Mouse (Mus musculus): ENCODE data around the gene Spaar.
A peak's percentile ranks its signal among the peaks of the same experiment; 100 is the strongest.
"Not testable (repeated sequence)": the region's sequence is repeated elsewhere in the genome, so short reads cannot be mapped to it uniquely, and the experiment has no call there.

Spaar gene

DNA sequence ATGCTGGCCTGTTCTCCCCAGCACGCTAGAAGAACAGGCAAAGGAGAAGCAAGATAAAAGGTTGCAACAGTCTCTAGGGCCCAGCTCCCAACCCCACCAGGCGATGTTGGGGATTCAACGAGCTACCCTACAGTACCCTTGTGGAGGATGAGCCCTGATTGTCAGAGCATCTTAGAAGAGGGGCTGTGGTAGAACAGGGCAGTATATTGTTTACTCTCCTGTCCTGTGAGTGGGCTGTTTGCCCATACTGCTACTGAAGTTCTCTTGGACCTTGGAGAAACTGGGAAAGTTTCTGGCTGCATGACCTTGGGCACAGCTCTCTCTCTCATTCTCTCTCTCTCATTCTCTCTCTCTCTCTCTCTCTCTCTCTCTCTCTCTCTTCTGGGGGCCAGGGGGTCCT is 708 bp upstream of the Spaar start:
- no peak for DNase-seq

DNA sequence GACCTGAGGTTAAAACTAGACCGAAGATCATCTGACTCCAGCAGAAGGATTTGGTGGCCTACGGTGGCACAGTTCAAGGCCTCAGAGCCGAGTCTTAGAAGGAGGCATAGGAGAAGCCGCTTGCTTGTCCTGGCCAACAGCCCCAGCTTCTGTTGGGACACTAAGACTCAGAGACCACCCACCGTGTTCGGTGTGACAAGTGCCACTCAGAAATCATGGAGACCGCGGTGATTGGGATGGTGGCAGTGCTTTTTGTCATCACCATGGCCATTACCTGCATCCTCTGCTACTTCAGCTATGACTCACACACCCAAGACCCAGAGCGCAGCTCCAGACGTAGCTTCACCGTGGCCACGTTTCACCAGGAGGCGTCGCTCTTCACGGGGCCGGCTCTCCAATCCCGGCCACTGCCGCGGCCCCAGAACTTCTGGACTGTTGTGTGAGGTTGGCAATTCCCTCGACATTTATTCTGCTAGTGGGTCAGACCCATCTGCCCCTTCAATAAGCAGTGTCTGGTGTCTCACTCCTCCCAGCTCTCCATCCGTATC is 990 bp downstream of the Spaar start:
- peak; percentile 44 to 63 for DNase-seq

DNA sequence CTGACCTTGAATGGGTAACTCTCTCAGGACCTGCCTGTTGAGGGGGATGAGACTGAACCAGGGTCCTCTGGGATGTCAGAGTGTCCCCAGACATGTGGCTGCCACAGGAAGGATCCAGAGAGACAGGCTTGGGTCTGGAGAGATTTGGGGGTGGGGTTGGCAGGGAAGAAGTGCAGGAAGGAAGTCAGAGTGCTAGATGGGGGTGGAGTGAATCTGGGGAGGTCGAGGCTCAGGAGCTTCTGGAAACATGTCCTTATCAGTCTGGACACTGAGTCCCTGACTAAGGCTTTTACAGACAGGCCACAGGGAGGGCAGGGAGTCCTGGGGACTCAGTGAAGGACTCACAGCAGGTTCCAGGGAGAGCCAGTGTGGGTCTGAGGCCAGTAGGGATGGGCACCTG is 2.3 kb downstream of the Spaar start:
- no peak for DNase-seq

DNA sequence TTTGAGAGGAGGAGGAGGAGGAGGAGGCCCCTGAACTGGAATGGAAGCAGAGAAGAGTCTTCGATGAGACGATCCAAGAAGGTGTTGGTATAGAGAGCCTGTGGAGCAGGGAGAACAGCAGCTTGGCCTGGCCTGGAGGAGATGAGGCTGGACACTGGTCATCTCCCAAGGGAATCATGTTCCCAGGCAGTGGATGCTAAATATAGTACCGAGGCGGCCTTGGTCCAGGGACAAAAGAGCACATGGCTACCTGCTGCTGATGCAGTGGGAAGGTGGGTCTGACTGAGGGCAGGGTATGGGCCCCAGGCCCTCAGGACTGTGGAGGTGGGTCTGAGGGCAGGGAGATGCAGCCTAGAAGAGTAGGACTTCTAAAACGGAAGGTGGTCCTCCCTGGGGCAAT is 3.4 kb downstream of the Spaar start:
- DNase-seq, result no peak

DNA sequence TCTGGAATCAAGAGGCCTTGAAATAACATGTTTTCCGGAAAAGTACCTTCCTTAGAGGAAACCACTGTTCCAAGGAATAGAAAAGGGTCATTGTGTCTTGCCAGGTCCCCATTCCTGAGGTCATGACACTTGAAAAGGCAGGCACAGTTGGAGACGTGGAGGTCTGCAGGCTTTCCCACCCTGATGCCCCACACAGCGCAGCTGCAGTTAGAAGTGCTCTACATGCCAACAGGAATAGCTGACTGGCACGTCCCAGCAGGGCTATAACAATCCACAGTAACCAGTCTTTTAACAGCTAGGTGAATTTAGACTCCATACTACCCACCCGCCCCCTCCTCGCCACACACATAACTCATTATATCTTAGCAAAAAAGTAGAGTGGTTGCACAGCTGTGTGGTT is 7.3 kb downstream of the Spaar start:
- no peak for DNase-seq

DNA sequence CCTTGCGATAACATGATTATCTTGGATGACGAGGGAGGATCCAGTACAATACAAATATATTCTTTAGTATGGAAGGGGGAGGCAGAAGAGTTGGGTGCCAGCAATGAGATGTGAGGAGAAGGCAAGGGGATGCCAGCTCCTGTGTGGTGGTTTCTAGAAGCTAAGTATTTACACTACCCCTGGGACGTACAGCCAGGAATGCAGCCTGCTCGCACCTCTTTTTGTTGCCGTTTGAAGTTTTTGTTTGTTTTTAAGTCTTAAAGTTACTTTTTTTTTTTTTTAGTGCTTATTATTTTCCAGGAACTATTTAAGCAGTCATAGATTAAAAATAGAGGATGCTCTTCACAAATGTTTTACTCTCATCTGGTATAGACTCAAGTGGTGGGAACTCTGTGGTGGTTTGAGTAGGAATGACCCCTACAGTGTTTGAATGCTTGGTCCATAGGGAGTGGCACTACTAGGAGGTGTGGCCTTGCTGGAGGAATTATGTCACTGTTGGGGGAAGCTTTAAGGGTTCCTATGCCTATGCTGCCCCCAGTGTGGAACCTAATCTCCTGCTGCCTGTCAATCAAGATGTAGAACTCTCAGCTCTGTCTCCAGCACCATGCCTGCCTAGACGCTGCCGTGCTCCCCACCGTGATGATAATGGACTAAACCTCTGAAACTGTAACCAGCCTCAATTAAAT is 9.3 kb downstream of the Spaar start:
- DNase-seq, result no peak

DNA sequence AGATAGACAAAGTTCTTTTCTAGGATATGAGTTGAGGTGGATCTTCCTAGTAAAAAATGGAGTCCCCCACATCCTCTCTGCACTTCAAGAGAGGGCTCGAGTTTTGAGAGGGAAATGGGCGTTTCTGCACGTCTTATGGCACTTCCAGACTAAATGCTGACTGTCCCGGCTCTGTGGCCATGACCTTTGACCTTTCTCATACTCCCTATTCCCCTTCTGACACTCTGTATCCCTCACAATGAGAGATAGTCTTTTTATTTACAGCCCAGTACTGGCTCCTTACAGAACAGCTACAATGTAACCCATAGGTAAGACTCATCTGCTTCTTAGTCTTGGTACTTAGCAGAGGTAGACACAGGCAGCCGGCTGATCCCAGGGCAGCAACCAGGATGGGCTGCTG is 11.7 kb downstream of the Spaar start:
- no peak for DNase-seq

DNA sequence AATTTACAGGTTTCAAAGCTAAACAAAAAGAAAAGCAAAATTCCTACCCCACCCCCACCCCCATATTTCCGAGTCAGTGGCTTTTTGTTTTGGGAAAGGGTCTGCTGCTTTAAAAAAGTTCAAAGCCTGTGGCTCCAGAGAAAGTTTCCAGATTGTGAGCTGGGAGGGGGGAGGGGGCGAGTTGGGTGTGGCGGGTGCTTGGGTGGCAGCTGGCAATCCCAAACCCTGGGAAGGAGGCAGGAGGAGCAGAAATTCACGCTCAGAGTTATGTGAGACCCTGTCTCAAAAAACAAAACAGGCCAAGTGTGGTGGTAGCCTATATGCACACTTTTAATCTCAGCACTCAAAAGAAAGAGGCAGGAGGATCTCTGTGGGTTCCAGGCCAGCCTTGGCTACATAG is 12.8 kb downstream of the Spaar start:
- no peak for DNase-seq

DNA sequence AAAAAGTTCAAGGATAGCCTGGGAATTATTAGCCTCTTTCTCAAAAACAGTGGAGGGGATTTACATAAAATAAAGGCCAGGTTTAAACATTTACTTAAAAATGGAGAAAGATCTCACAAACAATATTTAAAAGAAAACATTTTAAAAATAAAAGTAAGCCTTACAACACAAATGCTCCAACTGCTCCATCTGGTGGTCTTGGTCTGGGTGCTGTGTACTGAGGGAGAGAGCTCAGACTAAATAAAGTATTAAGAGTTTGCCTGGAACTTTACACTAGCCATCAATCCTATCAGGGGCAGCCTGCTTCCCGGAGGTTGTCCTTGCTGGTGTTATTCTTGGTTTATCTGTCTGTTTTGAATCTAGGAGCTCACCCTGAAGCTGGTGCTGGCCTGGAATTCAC is 13.3 kb downstream of the Spaar start:
- no peak for DNase-seq

DNA sequence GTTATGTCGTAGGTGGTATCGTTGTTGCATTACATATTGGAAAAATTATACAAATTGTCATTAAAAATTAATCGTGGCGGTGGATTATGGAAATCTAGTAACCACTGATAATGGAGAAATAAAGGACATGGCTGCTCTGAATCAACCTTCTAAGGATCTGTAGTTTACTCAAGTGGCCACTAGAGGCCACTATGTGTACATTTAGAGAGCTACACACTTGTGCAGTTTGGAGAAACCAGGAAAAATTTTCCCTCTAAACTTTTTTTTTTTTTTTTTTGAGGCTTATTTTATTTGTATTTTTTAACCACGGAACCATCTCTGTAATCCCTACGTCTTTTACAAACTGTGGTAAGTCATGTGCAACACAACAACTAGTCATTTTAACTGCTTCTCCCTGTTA is 15.4 kb downstream of the Spaar start:
- DNase-seq, result no peak

DNA sequence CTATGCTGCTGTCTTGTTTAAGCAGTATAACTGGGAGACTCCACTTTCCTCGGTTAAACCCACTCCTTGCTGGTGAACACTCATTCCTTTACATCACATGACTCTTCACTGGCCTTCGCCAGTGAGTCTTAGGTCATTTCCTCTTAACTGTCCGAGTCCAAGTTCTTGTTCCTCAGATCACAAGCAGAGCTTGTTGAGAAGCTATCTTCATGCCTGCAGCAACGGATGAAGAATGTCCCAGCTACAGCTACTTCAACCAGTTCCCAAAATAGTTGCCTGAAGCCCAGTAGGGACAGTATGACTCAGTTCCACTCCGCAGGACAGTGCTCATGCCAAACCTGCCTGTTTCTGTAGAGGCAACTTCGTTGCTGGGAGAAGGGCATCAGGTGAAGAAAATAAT is 27.4 kb downstream of the Spaar start:
- DNase-seq, result no peak

DNA sequence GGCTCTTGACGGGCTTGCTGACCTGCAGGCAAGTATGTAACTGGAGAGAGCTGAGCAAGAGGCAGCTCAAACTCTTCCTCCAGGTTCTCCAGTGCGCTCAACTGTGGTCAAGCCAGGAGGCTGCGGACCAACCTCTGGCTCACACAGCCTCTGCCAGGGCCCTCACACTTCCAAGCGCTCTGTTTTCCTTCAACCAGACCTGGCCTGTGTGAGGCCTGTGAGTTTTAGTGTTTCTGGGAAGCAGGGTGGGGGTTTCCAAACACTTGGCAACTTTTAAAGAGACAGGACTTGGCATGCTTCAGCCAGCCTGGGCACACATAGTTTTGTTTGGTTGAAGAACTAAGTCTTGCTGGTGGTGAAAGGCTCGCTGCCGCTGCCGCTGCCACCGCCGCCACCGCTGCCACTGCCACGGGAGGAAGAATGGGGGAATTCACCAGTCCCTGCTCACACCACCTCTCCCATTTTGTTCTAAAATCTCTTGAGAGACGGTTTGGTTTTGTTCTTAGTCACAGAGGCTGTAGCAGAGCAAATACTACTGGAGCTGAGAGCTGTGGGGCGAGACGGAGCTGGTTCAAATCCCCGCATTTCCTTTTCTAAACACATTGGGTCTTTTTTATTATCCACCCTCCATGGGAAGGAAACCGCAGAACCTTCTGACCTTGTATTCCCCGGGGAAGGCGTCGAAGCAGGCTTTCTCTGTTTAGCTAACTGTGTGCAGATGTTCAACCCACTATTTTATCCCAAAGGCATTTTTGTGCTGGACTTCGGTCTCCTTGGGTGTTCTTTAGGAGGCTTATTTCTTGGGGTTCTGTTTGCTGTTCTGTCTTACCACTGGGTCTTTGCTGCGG is 30.0 kb downstream of the Spaar start:
- peak in 1 of 2 experiments; percentile 47 for DNase-seq

DNA sequence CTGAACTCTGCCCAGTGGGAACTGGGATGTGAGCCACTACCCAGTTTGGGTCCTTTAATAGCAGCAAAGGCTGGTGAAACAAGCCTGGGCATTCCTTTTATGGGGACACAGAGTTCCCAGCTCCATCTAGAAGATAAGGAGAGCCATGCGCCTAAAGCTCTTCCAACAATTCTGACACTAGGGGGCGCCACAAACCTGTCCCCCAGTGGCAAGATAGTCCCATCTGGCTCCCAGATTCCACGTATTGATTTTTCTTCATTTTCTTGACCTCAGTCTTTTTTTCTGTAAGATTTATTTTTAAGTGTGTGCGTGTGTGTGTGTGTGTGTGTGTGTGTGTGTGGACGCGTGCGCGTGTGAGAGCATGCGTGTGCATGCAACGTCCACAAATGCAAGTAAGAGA is 30.6 kb downstream of the Spaar start:
- DNase-seq, result peak; percentile 36 to 54

DNA sequence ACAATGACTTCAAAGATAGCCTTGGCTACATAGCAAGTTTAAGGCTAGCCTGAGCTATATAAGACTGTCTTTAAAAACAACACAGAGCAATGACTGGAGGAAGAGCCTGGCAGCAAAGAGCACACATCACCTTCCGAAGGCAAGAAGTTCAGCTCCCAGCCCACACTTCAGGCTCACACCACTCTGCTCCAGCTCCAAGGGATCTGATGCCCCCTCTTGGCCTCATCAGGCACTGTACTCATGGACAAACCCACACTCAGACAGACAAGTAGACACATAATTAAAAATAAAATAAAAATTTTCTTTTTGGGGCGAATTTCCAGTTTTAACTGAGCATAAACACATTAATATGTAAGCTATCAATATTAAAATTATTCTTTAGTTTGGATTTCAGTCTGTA is 31.5 kb downstream of the Spaar start:
- no peak for DNase-seq

DNA sequence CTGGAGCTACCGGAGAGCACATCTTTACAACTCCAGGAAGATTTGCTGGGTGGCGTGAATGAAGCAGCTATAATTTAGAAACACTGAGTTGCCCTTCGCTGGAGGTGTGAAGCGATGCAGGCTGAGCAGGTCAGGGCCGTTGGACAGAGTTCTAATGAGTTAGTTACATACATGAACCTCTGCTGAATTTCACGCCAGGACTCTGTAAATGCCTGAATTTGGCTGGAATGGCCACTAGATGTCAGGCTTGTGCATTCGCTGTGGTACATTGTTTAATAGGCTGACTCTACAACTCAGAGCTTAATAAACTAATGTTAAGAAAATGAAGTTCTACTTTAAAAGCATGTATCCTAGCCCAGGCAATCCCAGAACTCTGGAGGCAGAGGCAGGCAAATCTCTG is 33.6 kb downstream of the Spaar start:
- DNase-seq, result peak; percentile 41 to 71

DNA sequence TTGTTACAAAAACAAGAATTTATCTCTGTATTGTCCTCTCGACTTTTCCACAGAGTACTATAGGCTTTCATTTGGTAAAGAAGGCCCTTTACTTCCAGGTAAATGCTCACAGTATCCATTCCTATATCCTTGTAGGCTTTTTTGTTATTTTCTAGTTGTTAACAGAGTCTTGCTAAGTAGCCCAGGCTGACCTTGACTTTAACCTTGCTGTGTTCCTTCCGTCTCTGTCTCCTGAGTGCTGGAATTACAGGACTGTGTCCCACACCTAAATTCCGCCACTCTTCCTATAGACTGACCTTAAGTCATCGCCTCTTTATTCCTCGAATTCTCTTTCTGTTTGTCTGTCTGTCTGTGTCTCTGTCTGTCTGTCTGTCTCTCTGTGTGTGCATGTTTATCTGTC is 38.5 kb downstream of the Spaar start:
- no peak for DNase-seq

DNA sequence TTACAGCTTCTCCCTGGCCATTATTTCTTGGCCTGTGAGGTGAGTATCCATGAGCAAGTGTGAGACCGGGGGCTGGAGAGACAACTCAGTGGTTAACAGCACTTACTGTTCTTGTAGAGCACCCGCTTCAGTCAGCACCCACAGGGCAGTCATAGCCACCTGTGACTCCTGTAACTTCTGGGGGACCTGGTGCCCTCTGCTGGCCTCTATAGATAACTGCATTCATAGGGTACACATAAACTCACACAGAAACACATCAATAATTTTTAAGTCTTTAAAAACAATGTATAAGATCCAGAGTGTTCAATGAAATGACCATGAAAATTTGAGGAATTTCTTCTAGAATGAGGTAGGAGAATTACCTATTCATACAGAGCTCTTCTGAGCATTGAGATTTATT is 39.5 kb downstream of the Spaar start:
- no peak for DNase-seq

DNA sequence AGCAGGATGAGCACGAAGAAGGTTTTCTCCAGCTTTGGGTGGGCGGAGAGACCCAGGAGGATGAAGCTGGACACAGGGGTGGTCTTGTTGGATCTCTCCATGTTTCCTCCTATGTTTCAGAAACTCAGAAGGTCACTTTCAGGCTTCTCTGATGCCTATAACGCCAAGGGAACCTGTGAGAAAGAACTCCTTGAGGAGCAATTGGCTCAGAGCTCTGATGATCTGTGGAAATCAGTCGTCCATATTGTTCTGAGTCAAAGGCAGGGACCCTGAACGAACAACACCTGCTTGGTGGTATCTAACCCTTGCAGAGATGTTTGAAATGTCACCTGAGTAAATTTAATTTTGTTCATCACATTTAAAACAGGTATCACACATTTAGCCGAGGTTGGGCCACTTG is 41.1 kb downstream of the Spaar start, which contains the start of gene Olfr159:
TSS of gene Olfr159 (minus strand) at position 101 of the 400 bp plus-strand sequence.
- no peak for DNase-seq

DNA sequence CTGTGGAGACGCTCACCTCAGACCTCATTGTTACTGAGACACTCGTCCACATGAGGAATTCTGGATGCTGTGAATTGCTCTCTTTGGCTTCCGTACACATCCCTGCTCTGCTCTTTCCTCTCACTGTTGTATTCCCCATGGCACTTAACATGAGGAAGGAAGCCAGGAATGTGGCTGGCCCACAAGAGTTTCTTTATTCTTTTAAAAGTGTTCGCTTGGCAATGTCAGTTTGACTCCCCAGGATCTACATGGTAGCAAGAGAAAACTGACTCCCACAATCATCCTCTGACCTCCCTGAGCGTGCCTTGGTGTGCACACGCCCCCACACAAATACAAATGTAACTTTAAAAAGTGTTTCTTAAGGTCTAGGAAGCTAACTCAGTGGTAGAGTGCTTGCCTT is 41.8 kb downstream of the Spaar start:
- no peak for DNase-seq

DNA sequence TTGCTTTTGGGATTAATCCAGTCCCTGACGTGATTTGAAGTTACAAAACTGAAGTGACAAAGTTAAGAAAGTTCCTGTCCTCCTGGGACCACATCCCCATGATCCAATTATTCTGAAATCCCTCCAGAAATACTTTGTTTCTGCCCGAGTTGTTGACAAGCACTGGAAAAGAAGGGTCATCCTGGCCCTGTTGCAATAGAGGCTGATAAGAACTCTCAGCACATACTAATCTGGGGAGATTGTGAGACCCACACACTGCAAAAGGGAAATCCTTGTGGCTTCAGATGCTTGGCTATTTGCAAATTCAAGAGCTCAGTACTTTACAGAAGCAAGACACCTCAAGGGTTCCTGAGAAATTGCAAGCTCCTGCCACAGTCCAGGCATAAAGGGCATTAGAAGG is 42.5 kb downstream of the Spaar start:
- DNase-seq, result no peak

DNA sequence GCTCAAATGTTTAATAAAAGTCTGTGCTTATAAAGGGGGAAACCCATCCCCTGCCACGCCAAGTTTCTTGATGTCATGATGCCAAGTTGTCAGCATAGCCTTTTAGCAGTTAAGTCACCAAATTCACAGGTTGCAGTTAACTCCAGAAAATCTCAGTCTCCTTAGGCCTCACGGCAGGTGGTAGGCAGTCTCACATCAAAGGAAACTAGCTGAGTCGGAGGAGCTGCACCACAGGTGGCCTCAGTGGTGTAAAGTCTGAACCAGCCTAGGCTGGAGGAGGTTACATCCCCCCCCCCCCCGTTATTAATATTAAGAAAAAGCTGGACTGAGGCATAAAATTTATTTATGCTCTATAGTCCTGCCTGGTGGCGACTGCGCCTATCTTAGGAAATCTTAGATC is 65.5 kb downstream of the Spaar start:
- no peak for DNase-seq

DNA sequence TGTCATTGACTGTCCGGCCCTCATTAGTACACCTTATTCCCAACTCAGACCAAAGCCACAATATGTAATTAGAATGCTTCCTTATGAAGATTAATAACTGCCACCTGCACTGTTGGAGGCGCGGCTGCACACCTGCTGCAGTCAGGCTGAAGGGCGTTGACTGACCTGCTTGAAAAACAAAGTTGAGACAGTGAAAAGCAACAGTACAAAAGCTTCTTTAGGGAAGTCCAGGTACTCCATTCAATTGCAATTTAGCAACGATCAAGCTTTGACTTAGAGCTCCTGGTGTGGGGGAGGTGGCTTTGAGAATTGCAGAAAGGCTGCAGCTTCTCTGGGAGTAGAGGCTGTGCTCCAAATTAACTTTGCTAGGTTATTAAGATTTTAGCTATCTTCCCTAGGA is 66.0 kb downstream of the Spaar start:
- DNase-seq, result not testable (repeated sequence)

DNA sequence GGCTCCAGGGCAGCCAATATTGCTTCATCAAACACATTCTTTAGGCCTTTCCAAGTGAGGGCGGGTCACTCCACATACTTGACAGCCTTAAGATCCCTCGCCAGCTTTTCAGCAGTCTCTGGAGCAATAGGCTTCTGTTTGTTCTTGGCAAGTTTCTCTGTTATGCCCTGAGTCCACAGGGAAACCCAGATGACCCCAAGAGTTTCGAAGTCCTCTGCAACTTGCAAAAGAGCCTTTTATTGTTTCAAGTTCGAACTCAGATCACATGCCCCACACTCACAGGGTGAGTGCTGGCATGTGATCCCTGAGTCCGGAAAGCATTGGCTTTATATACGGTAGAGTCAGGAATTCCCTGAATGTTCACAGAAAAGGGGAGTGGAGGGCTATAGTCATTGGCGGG is 69.1 kb downstream of the Spaar start:
- DNase-seq, result peak; percentile 34 to 67
